Mouse (Mus musculus) brain, adult 2 months (tissue): ENCODE data around the gene Bahd1.

Experiments used
- DNase-seq: peaks from one replicate; pipeline ENCODE4 v3.0.0; 2011; ENCODE audit warnings: low read depth, low spot score

Gene Bahd1

DNA sequence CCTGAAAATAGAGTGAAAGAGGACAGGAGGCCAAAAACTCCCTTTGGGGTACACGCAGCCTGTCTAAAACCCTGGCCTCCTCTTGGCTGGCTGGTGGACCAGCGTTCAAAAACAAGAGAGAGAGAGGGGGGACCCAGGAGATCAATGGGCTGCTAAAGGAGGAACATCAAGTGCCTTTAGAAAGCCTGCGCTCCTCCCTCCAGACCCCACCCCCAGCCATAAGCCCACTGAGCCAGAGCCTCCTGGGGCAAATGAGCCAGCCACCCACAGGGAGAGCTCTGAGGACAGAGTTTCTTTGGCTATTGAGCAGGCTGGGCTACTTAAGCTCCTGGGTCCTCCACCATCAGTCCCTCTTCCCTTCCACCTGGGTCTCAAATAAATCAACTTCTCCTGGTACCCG, 1.4 kb upstream of the Bahd1 start:
- no peak for DNase-seq

- no peak for DNase-seq
These were observed 871 bp upstream of the Bahd1 start for GRCm38 (mm10) chr2:118899306-118899705.

- no peak for DNase-seq
These were observed 606 bp downstream of the Bahd1 start for GRCm38 (mm10) chr2:118900826-118901140.

DNA sequence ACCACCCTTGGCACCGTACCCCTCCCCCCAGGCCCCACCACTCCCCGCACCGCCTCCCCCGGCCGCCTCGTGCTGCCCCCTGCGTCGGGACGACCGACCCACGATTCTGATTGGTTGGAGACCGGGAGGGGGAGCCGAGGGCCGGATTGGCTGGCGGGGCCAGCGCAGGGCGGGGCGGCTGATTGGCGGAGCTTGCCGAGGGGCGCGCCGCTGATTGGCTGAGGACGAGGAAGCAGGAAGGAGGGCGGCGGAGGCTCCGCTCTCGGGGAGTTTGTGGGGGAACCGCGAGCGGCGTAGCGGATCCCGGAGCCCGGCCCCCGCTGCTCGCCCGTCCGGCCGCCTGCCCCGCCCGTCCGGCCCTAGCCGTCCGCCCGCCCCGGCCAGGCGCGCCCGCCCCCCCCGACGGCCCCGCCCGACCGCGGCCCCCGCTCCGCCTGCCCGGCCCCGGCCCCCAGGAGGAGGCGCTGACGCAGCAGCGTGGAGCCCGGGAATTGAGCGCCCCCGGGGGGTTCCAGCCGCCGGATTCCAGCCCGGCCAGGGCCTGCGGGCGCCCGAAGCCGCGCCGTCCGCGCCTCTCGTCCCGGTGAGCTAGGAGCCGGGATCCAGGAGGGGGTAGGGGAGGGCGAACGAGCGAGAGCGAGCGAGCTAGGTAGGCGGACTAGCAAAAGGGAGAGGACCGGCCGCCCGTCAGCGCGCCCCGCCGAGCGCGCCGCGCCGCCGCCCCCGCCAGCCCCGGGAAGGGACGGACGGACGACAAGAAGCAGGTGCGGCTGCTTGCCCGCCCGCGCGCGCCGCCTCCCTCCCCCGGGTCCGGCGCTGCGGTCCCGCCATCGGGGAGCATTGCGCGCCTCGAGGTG, 1.2 kb downstream of the Bahd1 start:
- peak; percentile 98 for DNase-seq

DNA sequence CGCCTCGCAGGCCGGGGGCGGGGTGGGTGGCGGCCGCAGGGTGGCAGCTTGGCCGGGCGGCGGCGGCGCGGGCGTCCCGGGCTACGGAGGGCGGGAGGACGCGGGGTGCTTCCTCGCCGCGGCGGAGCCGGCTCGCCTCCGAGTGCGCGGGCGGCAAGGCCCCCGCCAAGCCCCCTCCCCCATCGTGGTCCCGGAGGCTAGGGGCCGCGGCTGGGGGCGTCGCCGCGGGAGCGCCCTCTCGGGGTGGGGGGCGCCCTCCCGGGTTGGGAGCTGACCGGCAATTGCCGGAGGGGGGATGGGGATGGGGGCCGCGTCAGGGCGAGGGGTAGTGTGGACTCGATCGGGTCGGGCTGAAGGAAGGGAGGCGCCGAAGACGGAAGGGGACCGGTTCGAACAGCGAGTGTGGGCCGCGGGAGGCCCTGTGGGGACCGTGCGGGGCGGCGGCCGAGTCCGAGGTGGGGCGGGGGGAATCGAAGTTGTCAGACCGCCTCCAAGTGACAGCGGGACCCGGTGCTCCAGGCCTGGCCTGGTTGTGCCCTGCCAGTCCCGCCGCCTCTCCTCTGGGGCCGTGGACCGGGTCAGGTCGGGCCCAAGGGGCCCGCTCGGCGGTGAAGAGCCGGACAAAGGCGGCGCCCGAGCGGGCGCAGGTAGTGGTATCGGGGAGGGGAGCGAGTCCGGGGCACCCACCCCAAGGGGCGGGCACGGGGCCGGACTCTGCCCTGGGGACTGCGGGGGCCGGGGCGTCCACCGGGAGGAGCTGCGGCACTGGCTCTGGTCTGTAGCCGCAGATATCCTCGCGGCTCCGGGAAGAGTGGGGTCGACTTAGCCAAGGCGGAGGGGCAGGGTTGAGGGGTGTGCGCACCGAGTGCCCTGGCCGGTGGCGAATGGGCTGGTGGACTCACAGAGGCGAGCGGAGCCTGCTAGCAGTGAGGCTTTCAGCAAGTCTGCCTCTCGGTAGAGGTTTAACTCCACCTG, 2.2 kb downstream of the Bahd1 start:
- DNase-seq: no peak

DNA sequence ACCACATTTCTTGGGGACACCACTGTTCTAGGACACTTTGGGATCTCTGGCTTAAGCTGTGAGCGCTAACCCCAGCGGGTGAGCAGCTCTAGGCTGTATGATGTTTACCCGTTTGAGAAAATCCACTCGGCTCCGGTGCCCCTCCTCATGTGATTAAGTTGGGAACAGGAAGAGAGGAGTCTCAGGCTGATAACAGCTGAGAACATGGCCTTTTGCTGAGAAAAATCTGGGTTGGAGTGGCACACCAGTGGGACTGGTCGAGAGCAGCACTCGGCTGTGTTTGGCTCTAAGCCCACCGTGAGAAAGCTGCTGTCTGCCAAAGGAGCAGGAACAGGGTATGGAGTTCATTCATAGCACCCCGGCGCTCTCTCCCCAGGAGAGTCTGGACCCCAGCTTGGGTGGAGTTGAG, 3.2 kb downstream of the Bahd1 start:
- peak; percentile 58 for DNase-seq

DNA sequence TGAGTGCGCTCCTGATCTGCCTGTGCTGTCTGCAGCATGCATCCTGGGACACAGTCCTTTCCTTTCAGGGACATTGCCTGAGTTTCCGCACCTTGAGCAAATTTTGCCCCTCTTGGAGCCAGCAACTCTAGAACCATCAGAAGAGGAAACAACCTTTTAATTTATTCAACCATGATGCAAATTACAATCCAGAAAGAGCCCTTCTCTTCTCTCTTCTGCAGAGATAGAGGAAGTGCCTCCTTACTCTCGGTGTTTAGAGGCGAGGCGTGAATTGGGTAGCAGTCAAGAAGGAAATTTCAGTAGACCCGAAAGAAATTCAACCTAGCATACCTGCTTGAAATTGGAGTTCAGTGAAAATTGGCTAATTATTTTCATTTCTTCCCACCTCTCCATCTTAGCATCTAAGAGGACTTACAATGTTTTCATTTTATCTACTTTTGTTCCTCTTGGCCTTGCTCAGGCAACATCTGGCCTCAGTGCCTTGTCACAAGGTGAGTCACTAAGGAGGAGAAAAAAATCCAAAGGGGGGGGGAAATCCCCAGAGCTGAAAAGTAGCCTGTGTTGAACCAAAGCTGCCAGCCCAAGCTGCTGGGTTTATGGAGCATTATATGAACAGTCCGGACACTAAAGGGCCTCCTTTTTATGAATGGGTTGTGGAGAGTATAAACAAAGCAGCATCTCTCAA, 5.4 kb downstream of the Bahd1 start:
- DNase-seq: no peak

DNA sequence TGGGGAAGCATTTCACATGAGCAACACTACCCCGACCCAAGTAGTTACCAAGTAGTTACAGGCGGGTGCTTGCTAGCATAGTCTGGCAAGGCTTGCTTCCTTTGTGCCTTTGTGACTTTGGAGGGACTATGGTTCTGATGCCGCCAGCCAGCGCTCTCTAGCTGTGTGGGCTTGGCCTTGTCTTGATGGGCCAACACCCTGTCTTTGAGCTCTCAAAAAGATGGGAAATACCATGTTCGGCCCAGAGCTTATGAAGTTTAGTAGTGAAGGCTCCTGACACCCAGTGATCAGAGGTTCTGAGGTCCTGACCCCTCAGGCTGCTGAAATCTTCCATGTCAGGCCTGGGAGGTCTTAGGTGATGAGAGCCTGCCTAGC, 5.9 kb downstream of the Bahd1 start:
- no peak for DNase-seq

DNA sequence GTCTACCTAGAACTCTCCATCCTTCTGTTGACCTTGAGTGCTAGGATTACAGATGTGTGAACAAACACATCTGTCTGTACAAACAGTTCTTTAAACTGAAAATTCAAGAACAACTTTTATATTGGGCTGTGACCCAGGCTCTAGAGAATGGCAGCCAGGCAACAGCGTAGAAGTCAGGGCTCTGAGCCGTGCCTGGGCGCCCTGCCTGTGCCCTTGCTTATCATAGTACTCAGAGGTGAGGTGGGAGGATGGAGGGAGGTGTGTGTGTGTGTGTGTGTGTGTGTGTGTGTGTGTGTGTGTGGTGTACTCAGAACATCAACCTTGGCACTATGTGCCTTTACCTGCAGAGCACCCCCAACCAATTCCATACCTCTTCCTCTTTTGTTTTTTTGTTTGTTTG, 7.6 kb downstream of the Bahd1 start:
- DNase-seq: no peak

DNA sequence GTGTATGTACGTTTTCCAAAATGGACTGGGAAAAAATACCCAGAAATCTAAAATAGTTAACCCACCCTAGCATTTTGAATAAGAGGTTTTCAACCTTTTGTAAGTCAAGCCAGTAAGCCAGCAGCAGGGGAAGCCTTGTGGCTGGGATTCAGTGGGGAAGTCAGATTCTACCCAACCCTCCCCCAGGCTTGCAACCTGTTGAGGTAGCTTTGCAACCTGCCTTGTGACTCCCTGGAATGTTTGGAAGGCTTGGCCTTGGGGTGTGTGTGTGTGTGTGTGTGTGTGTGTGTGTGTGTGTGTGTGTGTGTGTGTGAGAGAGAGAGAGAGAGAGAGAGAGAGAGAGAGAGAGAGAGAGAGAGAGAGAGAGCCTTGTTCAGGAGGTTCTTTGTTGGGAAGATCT, 9.0 kb downstream of the Bahd1 start:
- DNase-seq: no peak

DNA sequence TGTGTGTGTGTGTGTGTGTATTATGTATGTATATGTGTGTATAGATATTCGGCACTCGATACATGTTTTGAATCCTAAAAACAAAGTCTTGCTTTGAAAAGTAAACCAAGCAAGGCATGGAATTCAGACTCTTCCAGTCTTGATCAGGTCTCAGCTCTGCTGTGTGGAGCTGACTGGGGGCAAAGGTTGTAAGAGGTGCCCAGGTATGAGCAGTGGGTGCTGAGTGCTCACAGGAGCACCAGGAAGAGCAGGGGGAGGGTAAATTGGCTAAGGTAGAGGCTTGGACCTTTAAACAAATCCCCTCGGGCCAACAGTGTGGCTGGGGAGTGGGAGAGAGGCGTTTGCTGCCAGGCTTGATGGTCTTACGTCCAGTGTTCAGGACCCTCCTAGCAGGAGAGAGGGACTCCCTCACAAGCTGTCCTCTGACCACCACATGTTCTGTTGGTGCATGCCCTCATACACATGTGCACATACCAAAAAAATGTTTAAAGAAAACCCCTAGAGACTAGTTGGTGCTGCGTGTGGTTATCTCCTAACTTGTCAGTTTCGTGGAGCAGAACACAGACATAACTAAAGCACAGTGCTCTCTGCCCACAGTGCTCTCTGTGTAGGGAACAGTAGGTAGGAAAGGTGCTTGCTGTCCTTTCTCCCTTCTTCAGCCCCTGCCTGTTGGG, 10.6 kb downstream of the Bahd1 start:
- no peak for DNase-seq

DNA sequence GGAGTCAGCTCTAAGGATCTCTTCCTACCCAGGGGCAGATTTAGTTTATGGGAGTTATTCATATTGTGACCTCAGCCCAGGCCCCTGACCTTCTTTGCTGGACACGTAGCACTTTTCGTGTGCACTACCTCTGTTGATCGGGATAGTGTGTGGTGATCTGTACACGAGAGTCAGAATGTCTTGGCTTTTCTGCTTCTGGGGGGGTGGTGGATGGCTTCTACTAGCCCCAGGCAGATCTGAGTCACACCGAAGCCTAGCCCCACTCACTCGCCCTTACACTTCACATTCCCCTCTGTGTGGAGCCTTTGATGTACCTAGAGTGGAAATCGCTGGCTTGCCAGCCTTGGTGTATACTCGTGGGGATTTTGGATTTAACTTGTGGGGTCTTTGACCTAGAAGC, 12.5 kb downstream of the Bahd1 start:
- no peak for DNase-seq

DNA sequence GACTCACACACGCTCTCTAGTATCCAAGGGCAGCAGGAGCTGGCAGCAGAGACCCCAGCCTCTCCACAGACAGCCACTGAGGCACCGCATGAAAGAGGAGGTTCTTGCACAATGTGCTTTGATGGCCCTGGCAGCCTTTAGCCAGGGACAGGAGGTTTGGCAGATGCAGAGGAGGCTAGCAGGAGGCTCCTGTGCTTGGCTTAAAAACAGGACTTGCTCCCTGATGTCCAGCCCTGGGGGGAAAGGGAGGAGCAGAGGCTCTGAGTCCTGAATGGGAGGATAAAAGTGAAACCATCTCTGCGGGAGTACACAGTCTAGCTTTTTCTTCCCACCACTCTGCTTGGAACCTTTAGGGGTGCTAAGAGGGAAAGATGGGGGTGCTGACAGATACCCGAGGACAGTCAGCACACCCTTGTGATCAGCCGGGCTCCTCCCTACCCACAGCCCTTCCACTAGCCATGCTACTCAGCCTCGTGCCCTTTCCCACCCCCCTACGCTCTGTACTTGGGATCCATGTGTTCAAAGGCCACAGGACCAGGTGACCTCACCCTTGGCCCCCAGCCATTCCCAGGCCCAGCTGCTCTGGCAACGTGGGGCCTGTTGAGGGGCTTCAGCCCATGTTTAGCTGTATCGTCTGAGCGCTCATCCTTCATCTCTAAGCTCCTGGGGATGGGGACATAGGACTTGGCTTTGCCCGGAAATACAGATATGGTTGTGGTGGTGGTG, 13.5 kb downstream of the Bahd1 start:
- DNase-seq: peak; percentile 82

DNA sequence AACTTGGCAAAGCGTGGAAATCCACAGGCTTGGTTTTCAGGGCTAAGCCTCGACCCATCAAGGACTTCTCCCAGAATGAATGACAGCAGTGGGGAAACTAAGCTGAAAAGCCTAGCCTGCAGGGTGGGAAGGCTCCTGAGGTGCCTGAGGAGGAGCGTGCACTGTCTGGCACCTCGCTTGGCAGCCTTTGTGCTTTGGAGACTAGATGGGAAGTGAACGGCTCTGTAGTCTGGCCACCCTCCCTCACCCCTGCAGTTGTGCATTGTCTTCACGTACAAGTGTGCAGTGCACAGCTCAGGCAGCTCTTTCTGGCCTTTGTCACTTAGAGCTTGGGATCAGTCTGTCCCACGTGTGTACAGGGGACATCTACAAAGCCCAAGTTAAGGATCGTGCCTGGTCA, 14.5 kb downstream of the Bahd1 start:
- DNase-seq: no peak

- no peak for DNase-seq
These were observed 16.3 kb downstream of the Bahd1 start for GRCm38 (mm10) chr2:118916436-118916835.

DNA sequence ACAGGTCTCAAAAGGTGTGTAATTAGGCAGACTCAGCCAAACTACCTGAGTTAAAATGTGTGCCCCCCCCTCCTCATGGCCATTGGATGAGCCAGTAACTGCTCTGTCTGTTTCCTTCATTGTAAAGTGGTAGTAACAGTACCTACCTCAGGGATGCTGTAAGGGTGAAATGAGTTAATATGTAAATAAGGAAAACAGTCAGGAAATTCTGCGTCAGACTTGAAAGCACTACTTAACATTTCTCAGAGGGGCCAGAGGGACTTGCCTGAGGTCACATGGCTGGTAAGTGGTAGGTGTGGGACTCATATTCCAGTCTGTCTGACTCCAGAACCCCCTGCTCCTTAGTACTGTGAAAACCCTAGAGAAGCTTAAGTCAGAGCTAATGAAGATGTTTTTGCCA, 18.4 kb downstream of the Bahd1 start:
- DNase-seq: no peak

GRCm38 (mm10) chr2:118920428-118920827, 20.3 kb downstream of the Bahd1 start:
- DNase-seq: no peak

GRCm38 (mm10) chr2:118925952-118926351, 25.8 kb downstream of the Bahd1 start:
- DNase-seq: no peak

- DNase-seq: peak; percentile 56
These were observed 26.3 kb downstream of the Bahd1 start, which contains the start of gene Chst14 for GRCm38 (mm10) chr2:118926361-118926997. Gene Chst14 (plus strand): TSS chr2:118926496.

- no peak for DNase-seq
These were observed 27.0 kb downstream of the Bahd1 start for GRCm38 (mm10) chr2:118926998-118927739.
